Mouse (Mus musculus) midbrain, embryonic 13.5 days (tissue): Measurements from ENCODE around the gene Arhgap33. TPM values are rescaled to one million over a fixed set of nuclear protein-coding genes. Genes with fewer than 3 reads are reported as not detected.
A peak's percentile ranks its signal among the peaks of the same experiment; 100 is the strongest.
"Not testable (repeated sequence)": the region's sequence is repeated elsewhere in the genome, so short reads cannot be mapped to it uniquely, and the experiment has no call there.

Experiments
- ATAC-seq: fragments of 200-750 bp; cut with Nextera tagmentation; 2 replicates; pipeline ENCODE4 v1.8.0; 2017; ENCODE audit warnings: mild to moderate bottlenecking, moderate TSS enrichment, moderate library complexity
- H3K27ac ChIP-seq: fragments of 300-500 bp; sonication (generic); 2 replicates; pipeline ENCODE4 v1.5.1; 2015; ENCODE audit warnings: inconsistent platforms, mild to moderate bottlenecking, moderate library complexity
- H3K27me3 ChIP-seq: fragments of 300-500 bp; sonication (generic); 2 replicates; pipeline ENCODE4 v1.6.1; 2015; ENCODE audit warnings: mild to moderate bottlenecking, inconsistent platforms
- H3K36me3 ChIP-seq: fragments of 300-500 bp; sonication (generic); 2 replicates; pipeline ENCODE4 v1.6.1; 2015; ENCODE audit warnings: mild to moderate bottlenecking, inconsistent platforms
- H3K4me1 ChIP-seq: fragments of 300-500 bp; sonication (generic); replicated peaks from 2 replicates; pipeline ENCODE4 v1.6.1; 2015; ENCODE audit warnings: inconsistent platforms
- H3K4me2 ChIP-seq: fragments of 300-500 bp; sonication (generic); replicated peaks from 2 replicates; pipeline ENCODE4 v1.6.1; 2015; ENCODE audit warnings: moderate library complexity, mild to moderate bottlenecking, inconsistent platforms
- H3K4me3 ChIP-seq: fragments of 300-500 bp; sonication (generic); replicated peaks from 2 replicates; pipeline ENCODE4 v1.5.1; 2015; ENCODE audit warnings: mild to moderate bottlenecking, inconsistent platforms
- H3K9ac ChIP-seq: fragments of 300-500 bp; sonication (generic); replicated peaks from 2 replicates; pipeline ENCODE4 v1.6.1; 2015; ENCODE audit warnings: mild to moderate bottlenecking, inconsistent platforms
- H3K9me3 ChIP-seq: fragments of 300-500 bp; sonication (generic); 2 replicates; pipeline ENCODE4 v1.6.1; 2016; ENCODE audit warnings: mild to moderate bottlenecking, inconsistent platforms
- WGBS: fragments of 180-500 bp; shearing (Covaris S2); methylation state at CpG from one replicate; pipeline ENCODE4 v1.1.7; 2015; 5-methylcytosine and 5-hydroxymethylcytosine counted together
- microRNA-seq: library from miRNA; unstranded; fragments of <30 nt; microRNA quantifications from one replicate; pipeline ENCODE4, GENCODE M21; 2016
- polyA plus RNA-seq: library from polyadenylated mRNA; unstranded; fragments of >200 nt; fragmentation: Nextera tagmentation; extraction: Ambion mirVana; gene quantifications from 2 replicates; pipeline ENCODE4 v1.2.1, GENCODE M21; 2015

Gene Arhgap33
- polyA plus RNA-seq, 1 experiment from 2014 or later, result 114 TPM

DNA sequence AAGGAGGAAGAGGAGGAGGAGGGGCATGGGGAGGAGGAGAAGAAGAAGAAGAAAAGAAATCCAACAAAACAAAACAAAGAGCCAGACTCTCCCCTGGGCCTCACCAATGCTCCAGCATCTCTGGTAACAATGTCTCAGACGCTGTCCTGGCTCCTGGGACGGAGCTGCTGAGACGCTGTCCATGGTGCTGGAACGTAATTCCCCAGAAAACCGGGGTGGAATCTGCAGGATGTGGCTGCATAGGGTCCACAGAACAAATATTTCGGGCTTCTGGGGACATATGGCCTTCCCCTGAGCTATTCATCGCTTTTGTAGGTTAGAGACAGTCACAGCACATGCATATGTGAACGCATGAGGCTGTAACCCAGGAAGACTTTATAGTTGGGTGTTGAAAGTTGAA, 50.6 kb downstream of the Arhgap33 start:
- Histone ChIP-seq H3K4me2 (no peak overlapping the region), H3K36me3 (no peaks in the 10 kb centered on the region), H3K9me3 (no peaks in the 10 kb centered on the region), H3K4me3 (no peak overlapping the region), H3K4me1 (no peaks in the 10 kb centered on the region), H3K27me3 (peaks cover 24% of the 10 kb centered on the region), H3K9ac (no peak overlapping the region), H3K27ac (no peak overlapping the region)
- no peak for ATAC-seq
- WGBS, result 17% methylated on average over 8 of the region's 8 CpGs

GRCm38 (mm10) chr7:30477415-30478381, 57.2 kb downstream of the Arhgap33 start:
- Histone ChIP-seq H3K9ac (peak overlapping the region; percentile 51; the same call in 1 of the 2 replicates), H3K36me3 (no peaks in the 10 kb centered on the region), H3K9me3 (no peaks in the 10 kb centered on the region), H3K27me3 (peaks cover 16% of the 10 kb centered on the region), H3K4me1 (peaks cover 13% of the 10 kb centered on the region), H3K27ac (peak overlapping the region; percentile 25), H3K4me2 (peak overlapping the region; percentile 53), H3K4me3 (peak overlapping the region; percentile 37)
- ATAC-seq, result peak; percentile 81
- 7% methylated on average over 32 of the region's 32 CpGs for WGBS

DNA sequence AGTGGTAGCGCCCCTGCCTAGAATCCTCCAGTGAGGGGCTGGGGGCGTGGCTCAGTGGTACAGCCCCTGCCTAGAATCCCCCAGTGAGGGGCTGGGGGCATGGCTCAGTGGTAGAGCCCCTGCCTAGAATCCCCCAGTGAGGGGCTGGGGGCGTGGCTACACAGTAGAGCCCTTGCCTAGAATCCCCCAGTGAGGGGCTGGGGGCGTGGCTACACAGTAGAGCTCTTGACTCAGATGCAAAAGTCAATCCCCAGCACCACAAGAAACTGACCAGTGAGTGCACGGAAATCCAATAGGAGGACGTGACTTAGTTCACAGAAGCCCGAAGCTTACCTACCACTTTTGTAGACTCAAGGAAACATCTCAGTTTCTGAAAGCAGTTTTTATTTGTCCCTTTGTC, 58.7 kb downstream of the Arhgap33 start:
- not testable (repeated sequence) for H3K9me3 ChIP-seq, H3K27me3 ChIP-seq, H3K9ac ChIP-seq, ATAC-seq, H3K27ac ChIP-seq, H3K4me2 ChIP-seq, H3K36me3 ChIP-seq, H3K4me3 ChIP-seq
- peaks cover 13% of the 10 kb centered on the region for H3K4me1 ChIP-seq
- WGBS, result 89% methylated on average over 7 of the region's 7 CpGs

DNA sequence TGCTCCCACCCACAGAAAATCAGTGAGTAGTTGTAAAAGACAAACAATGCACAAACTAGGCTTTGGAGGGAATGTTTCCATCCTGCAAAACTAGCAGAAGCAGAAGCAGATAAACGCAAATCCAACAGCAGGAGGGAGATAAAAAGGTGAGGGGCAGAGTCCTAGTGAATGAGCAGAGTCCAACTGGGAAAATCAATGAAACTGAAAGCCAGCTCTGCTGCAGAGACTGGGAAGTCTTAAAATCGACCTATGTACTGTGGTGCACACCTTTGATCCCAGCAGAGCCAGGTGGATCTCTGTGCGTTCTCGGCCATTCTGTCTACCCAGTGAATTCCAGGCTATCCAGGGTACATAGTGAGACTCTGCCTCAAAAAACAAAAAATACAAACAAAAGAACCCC, 59.9 kb downstream of the Arhgap33 start:
- no peaks in the 10 kb centered on the region for H3K9me3 ChIP-seq
- no peak overlapping the region for H3K27ac ChIP-seq
- H3K9ac ChIP-seq, result no peak overlapping the region
- no peak overlapping the region for H3K4me3 ChIP-seq
- H3K27me3 ChIP-seq, result 0 out of 2 replicates have a peak, but pooled peaks cover 9% of the 10 kb centered on the region
- WGBS, result 64% methylated on average over 4 of the region's 4 CpGs
- H3K36me3 ChIP-seq, result no peaks in the 10 kb centered on the region
- H3K4me2 ChIP-seq, result no peak overlapping the region
- peaks cover 13% of the 10 kb centered on the region for H3K4me1 ChIP-seq
- ATAC-seq, result no peak

DNA sequence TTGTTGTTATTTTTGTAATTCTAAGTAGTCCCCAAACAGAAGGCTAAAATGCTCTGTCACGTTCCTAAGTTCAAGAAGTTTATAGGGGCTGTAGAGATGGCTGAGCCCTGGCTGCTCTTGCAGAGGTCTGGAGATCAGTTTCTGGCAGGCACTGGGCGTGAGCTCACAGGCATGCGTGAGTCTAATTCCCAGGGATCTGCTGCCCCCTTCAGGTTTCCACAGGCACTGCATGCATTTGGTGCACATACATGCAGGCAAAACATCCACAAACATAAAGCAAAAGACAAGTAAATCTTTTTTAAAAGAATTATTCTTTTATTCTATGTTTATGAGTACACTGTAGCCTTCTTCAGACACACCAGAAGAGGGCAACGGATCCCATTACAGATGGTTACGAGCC, 62.4 kb downstream of the Arhgap33 start:
- Histone ChIP-seq H3K9me3 (no peaks in the 10 kb centered on the region), H3K4me1 (peaks cover 2% of the 10 kb centered on the region), H3K4me3 (no peak overlapping the region), H3K36me3 (no peaks in the 10 kb centered on the region), H3K27ac (no peak overlapping the region), H3K4me2 (no peak overlapping the region), H3K27me3 (peaks cover 20% of the 10 kb centered on the region), H3K9ac (no peak overlapping the region)
- no peak for ATAC-seq
- WGBS, result 41% methylated on average over 5 of the region's 5 CpGs

Small RNA genes lying within 50 kb of the gene (microRNA-seq; reads per million reads assigned to microRNA genes)
- gene Gm38670, result 0.82 reads per million

Other genes starting within 250 kb of the Arhgap33 start
- gene Clip3, start 243.3 kb downstream of the Arhgap33 start, polyA plus RNA-seq, result 92.0 and 99.2 TPM in 2 replicates
- gene Alkbh6, start 226.3 kb downstream of the Arhgap33 start, polyA plus RNA-seq, result 128 and 132 TPM in 2 replicates
- gene Syne4, start 220.3 kb downstream of the Arhgap33 start, polyA plus RNA-seq, result 10.8 and 11.7 TPM in 2 replicates
- gene E130208F15Rik, start 213.3 kb downstream of the Arhgap33 start, polyA plus RNA-seq, result not detected in 2 replicates
- gene Sdhaf1, start 211.2 kb downstream of the Arhgap33 start, polyA plus RNA-seq, result 21.2 and 23.6 TPM in 2 replicates
- 11.4 and 13.0 TPM in 2 replicates for gene Lrfn3, start 172.3 kb downstream of the Arhgap33 start, polyA plus RNA-seq
- gene Tyrobp, start 121.3 kb downstream of the Arhgap33 start, polyA plus RNA-seq, result 21.0 and 23.8 TPM in 2 replicates
- 0.54 TPM in 1 of 2 replicates, not detected in the other for gene Hcst, start 115.2 kb downstream of the Arhgap33 start, polyA plus RNA-seq
- gene Nfkbid, start 113.3 kb downstream of the Arhgap33 start, polyA plus RNA-seq, result 1.2 and 1.3 TPM in 2 replicates
- gene Aplp1, start 89.5 kb downstream of the Arhgap33 start, polyA plus RNA-seq, result 521 and 559 TPM in 2 replicates
- 3.1 and 3.6 TPM in 2 replicates for gene Kirrel2, start 77.4 kb downstream of the Arhgap33 start, polyA plus RNA-seq
- gene Nphs1, start 76.7 kb downstream of the Arhgap33 start, polyA plus RNA-seq, result 0.78 and 0.94 TPM in 2 replicates
- gene Prodh2, start 41.4 kb downstream of the Arhgap33 start, polyA plus RNA-seq, result not detected in 2 replicates
- gene Hspb6, start 17.1 kb upstream of the Arhgap33 start, polyA plus RNA-seq, result 5.7 and 6.6 TPM in 2 replicates
- 8.7 and 12.3 TPM in 2 replicates for gene Proser3, start 17.2 kb upstream of the Arhgap33 start, polyA plus RNA-seq
- gene Lin37, start 24.8 kb upstream of the Arhgap33 start, polyA plus RNA-seq, result 54.4 and 60.4 TPM in 2 replicates
- 92.5 and 102 TPM in 2 replicates for gene U2af1l4, start 28.2 kb upstream of the Arhgap33 start, polyA plus RNA-seq
- gene Gm49396, start 28.3 kb upstream of the Arhgap33 start, polyA plus RNA-seq, result 20.7 and 22.6 TPM in 2 replicates
- 131 and 133 TPM in 2 replicates for gene Psenen, start 28.6 kb upstream of the Arhgap33 start, polyA plus RNA-seq
- 4.8 and 6.6 TPM in 2 replicates for gene Igflr1, start 30.4 kb upstream of the Arhgap33 start, polyA plus RNA-seq
- 12.9 and 13.3 TPM in 2 replicates for gene Kmt2b, start 53.7 kb upstream of the Arhgap33 start, polyA plus RNA-seq
- gene Zbtb32, start 63.8 kb upstream of the Arhgap33 start, polyA plus RNA-seq, result 0.14 and 0.31 TPM in 2 replicates
- 0.46 and 0.73 TPM in 2 replicates for gene Upk1a, start 77.8 kb upstream of the Arhgap33 start, polyA plus RNA-seq
- 1,046 and 1,055 TPM in 2 replicates for gene Cox6b1, start 91.1 kb upstream of the Arhgap33 start, polyA plus RNA-seq
- gene Etv2, start 100.8 kb upstream of the Arhgap33 start, polyA plus RNA-seq, result not detected in 2 replicates
- 130 and 153 TPM in 2 replicates for gene Rbm42, start 115.3 kb upstream of the Arhgap33 start, polyA plus RNA-seq
- gene Haus5, start 129.9 kb upstream of the Arhgap33 start, polyA plus RNA-seq, result 34.2 and 37.0 TPM in 2 replicates
- not detected in 2 replicates for gene Pmis2, start 136.5 kb upstream of the Arhgap33 start, polyA plus RNA-seq
- not detected in 2 replicates for gene 2200002J24Rik, start 163.9 kb upstream of the Arhgap33 start, polyA plus RNA-seq
- 0.62 and 1.3 TPM in 2 replicates for gene Atp4a, start 177.1 kb upstream of the Arhgap33 start, polyA plus RNA-seq
- gene Tmem147, start 194.5 kb upstream of the Arhgap33 start, polyA plus RNA-seq, result 200 and 203 TPM in 2 replicates
- 1.1 and 2.2 TPM in 2 replicates for gene Gapdhs, start 208.6 kb upstream of the Arhgap33 start, polyA plus RNA-seq
- 2.3 TPM in 2 replicates for gene Sbsn, start 216.4 kb upstream of the Arhgap33 start, polyA plus RNA-seq
- 0.27 and 0.57 TPM in 2 replicates for gene Dmkn, start 228.7 kb upstream of the Arhgap33 start, polyA plus RNA-seq